Mouse (Mus musculus): ENCODE data around the gene Plekhg3. TPM values are rescaled to one million over a fixed set of nuclear protein-coding genes. Genes with fewer than 3 reads are reported as not detected.

Gene Plekhg3
- polyA plus RNA-seq, 1 experiment from 2014 or later, result 6.9 TPM

- ATAC-seq (ENCODE audit: borderline replicate concordance, extremely low read depth, low FRiP score, low TSS enrichment), result no peak
- H3K27ac ChIP-seq, result no peak overlapping the region
- no peaks in the 10 kb centered on the region for H3K27me3 ChIP-seq
These were observed 10.1 kb downstream of the Plekhg3 start for GRCm38 (mm10) chr12:76540701-76541221.

DNA sequence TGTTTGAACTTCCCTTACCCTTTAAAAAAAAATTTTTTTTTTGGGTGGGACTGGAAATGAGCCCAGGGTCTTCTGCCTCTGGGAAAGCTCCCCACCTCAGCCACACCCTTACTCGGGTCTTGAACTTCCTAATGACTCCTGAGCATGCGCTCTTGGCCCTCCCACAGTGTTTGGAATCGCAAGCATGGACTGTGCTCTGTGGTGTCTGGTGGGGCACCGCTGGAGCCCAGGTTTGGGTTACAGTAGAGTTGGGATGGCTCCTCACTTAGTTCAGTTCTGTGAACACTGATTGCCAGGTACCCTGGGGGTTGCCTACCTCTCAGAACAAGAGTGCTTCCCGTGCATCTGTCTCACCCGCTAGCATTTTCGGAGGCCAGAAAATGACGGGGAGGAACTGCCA is 10.8 kb downstream of the Plekhg3 start:
- Histone ChIP-seq H3K4me1 (peaks cover 35% of the 10 kb centered on the region), H3K4me2 (peak overlapping the region; percentile 28; the same call in 1 of the 2 replicates), H3K36me3 (no peaks in the 10 kb centered on the region), H3K27me3 (no peaks in the 10 kb centered on the region), H3K27ac (0 out of 2 replicates have a peak overlapping the region, but pooled peaks have one; percentile 40), H3K4me3 (no peak overlapping the region), H3K9me3 (no peaks in the 10 kb centered on the region), H3K9ac (no peak overlapping the region)
- WGBS, result 27% methylated on average over 8 of the region's 8 CpGs
- no peak for ATAC-seq (ENCODE audit: borderline replicate concordance, extremely low read depth, low FRiP score, low TSS enrichment)

More at GRCm38 (mm10) chr12:76540701-76541221, 10.1 kb downstream of the Plekhg3 start:
- H3K36me3 ChIP-seq, result no peaks in the 10 kb centered on the region
- H3K4me1 ChIP-seq, result peaks cover 34% of the 10 kb centered on the region
- no peak overlapping the region for H3K4me2 ChIP-seq
- 64% methylated on average over 10 of the region's 10 CpGs for WGBS
- no peak overlapping the region for H3K9ac ChIP-seq
- H3K9me3 ChIP-seq, result no peaks in the 10 kb centered on the region
- H3K4me3 ChIP-seq, result no peak overlapping the region

DNA sequence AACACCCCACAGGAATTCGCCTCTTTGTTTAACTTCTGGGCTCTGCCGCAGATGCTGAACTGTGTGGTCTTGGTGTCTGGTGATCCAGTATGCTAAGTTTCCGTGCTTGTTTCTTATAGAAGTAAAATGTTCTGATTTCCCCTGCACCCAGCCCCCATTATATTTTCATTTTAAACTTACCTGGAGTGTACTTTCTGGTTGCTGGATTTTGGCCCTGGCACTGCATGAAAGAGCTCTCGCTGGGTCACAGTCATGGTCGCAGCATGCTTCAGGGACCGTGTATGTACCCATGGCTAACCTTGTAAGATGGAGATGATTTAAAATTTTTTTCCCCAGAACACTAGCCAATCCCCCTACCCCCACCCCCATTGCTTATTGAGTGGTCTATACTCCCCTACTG is 11.2 kb downstream of the Plekhg3 start:
- Histone ChIP-seq H3K4me3 (no peak overlapping the region), H3K27me3 (no peaks in the 10 kb centered on the region), H3K9me3 (no peaks in the 10 kb centered on the region), H3K4me2 (peak overlapping the region; percentile 28; the same call in 1 of the 2 replicates), H3K36me3 (no peaks in the 10 kb centered on the region), H3K4me1 (peaks cover 36% of the 10 kb centered on the region), H3K9ac (no peak overlapping the region), H3K27ac (0 out of 2 replicates have a peak overlapping the region, but pooled peaks have one; percentile 40)
- 52% methylated on average over 6 of the region's 6 CpGs for WGBS
- no peak for ATAC-seq (ENCODE audit: borderline replicate concordance, extremely low read depth, low FRiP score, low TSS enrichment)

GRCm38 (mm10) chr12:76545786-76546370 is 15.2 kb downstream of the Plekhg3 start:
- no peak overlapping the region for H3K9ac ChIP-seq
- H3K27me3 ChIP-seq, result no peaks in the 10 kb centered on the region; the same call in 1 of the 2 replicates
- WGBS, result 40% methylated on average over 15 of the region's 15 CpGs
- peaks cover 53% of the 10 kb centered on the region for H3K4me1 ChIP-seq
- peak overlapping the region; percentile 94; the same call in 1 of the 2 replicates for H3K27ac ChIP-seq
- H3K4me2 ChIP-seq, result peak overlapping the region; percentile 49
- no peaks in the 10 kb centered on the region for H3K9me3 ChIP-seq
- no peak overlapping the region for H3K4me3 ChIP-seq
- no peak for ATAC-seq (ENCODE audit: borderline replicate concordance, extremely low read depth, low FRiP score, low TSS enrichment)
- no peaks in the 10 kb centered on the region for H3K36me3 ChIP-seq

- Histone ChIP-seq H3K4me2 (peak overlapping the region; percentile 49), H3K27me3 (no peaks in the 10 kb centered on the region; the same call in 1 of the 2 replicates), H3K9ac (0 out of 2 replicates have a peak overlapping the region, but pooled peaks have one; percentile 3), H3K4me1 (peaks cover 50% of the 10 kb centered on the region), H3K9me3 (no peaks in the 10 kb centered on the region), H3K36me3 (no peaks in the 10 kb centered on the region), H3K4me3 (peak overlapping the region; percentile 20), H3K27ac (peak overlapping the region; percentile 94)
- 12% methylated on average over 28 of the region's 28 CpGs for WGBS
- no peak for ATAC-seq (ENCODE audit: borderline replicate concordance, extremely low read depth, low FRiP score, low TSS enrichment)
These were observed 15.9 kb downstream of the Plekhg3 start for GRCm38 (mm10) chr12:76546383-76547276.

DNA sequence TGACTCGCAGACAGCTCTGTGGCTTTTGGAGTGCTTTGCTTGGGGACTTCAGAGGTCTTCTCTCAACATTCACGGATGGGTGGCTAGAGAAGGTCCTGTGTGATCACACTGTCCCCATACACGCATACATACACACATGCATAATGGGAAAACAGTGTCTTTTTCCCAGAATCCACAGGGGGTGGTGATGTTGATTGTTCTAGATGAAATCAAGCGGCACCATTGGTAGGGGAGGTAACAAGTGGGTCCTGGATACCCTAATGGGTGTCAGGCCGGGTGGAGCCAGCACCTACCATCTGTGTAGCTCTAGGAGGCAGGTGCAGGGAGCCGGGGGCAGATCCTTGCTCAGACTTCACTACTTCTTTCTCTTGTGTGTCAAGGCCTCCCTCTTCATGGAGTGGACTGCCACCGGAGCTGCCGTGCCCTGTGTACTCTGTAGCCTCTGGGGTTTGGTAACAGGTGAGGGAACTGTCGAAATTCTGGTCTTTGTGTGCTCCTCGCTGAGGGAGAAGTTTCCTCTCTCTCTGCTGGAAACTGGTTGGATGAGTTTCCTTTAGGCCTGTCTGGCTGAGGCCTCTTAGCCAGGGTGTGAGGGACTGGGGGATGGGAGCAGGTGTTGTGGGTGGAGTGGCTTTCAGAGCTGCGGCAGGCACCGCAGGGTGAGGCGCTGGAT is 16.9 kb downstream of the Plekhg3 start:
- ATAC-seq (ENCODE audit: borderline replicate concordance, extremely low read depth, low FRiP score, low TSS enrichment), result peak; percentile 58
- Histone ChIP-seq H3K4me3 (peak overlapping the region; percentile 20), H3K36me3 (no peaks in the 10 kb centered on the region), H3K4me1 (peaks cover 56% of the 10 kb centered on the region), H3K9me3 (no peaks in the 10 kb centered on the region), H3K4me2 (peak overlapping the region; percentile 49), H3K27me3 (no peaks in the 10 kb centered on the region; the same call in 1 of the 2 replicates), H3K27ac (peak overlapping the region; percentile 94), H3K9ac (peak overlapping the region; percentile 10; the same call in 1 of the 2 replicates)
- 38% methylated on average over 13 of the region's 13 CpGs for WGBS

DNA sequence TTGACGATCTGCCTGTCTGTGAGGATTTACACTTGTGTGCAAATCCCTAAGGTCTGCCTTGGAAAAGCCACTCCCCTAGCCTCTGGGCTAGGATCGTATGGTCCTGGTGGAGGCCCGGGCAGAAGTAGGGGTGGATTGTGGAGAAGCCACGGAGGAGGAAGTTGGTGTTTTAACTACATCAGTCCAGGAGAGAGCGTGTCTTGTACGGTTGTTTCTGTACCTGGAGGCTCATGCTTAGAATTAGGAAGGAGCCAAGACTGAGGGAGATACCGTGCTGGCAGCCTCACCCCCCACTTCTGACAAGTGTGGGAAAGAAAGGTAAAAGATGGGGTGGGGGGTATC is 17.4 kb downstream of the Plekhg3 start:
- H3K9ac ChIP-seq, result peak overlapping the region; percentile 10; the same call in 1 of the 2 replicates
- ATAC-seq (ENCODE audit: borderline replicate concordance, extremely low read depth, low FRiP score, low TSS enrichment), result no peak
- H3K27me3 ChIP-seq, result no peaks in the 10 kb centered on the region; the same call in 1 of the 2 replicates
- no peaks in the 10 kb centered on the region for H3K36me3 ChIP-seq
- peak overlapping the region; percentile 49 for H3K4me2 ChIP-seq
- peak overlapping the region; percentile 20; the same call in 1 of the 2 replicates for H3K4me3 ChIP-seq
- peaks cover 57% of the 10 kb centered on the region for H3K4me1 ChIP-seq
- 22% methylated on average over 7 of the region's 7 CpGs for WGBS
- no peaks in the 10 kb centered on the region for H3K9me3 ChIP-seq
- H3K27ac ChIP-seq, result peak overlapping the region; percentile 94

- Histone ChIP-seq H3K4me2 (no peak overlapping the region), H3K4me3 (no peak overlapping the region), H3K9ac (no peak overlapping the region), H3K9me3 (no peaks in the 10 kb centered on the region), H3K4me1 (peaks cover 63% of the 10 kb centered on the region), H3K27ac (no peak overlapping the region; the same call in 1 of the 2 replicates), H3K36me3 (no peaks in the 10 kb centered on the region), H3K27me3 (no peaks in the 10 kb centered on the region; the same call in 1 of the 2 replicates)
- WGBS, result 49% methylated on average over 3 of the region's 3 CpGs
- no peak for ATAC-seq (ENCODE audit: borderline replicate concordance, extremely low read depth, low FRiP score, low TSS enrichment)
These were observed 18.5 kb downstream of the Plekhg3 start for GRCm38 (mm10) chr12:76549203-76549602.

GRCm38 (mm10) chr12:76552321-76552720 is 21.6 kb downstream of the Plekhg3 start:
- H3K4me2 ChIP-seq, result no peak overlapping the region
- peaks cover 41% of the 10 kb centered on the region for H3K4me1 ChIP-seq
- ATAC-seq (ENCODE audit: borderline replicate concordance, extremely low read depth, low FRiP score, low TSS enrichment), result peak; percentile 82

GRCm38 (mm10) chr12:76552958-76553357 is 22.3 kb downstream of the Plekhg3 start:
- H3K9ac ChIP-seq, result no peak overlapping the region
- no peak for ATAC-seq (ENCODE audit: borderline replicate concordance, extremely low read depth, low FRiP score, low TSS enrichment)
- no peaks in the 10 kb centered on the region for H3K36me3 ChIP-seq
- H3K4me2 ChIP-seq, result no peak overlapping the region
- WGBS, result 74% methylated on average over 4 of the region's 4 CpGs
- peaks cover 35% of the 10 kb centered on the region for H3K4me1 ChIP-seq
- no peaks in the 10 kb centered on the region for H3K9me3 ChIP-seq
- H3K27me3 ChIP-seq, result no peaks in the 10 kb centered on the region; the same call in 1 of the 2 replicates
- H3K4me3 ChIP-seq, result no peak overlapping the region
- no peak overlapping the region for H3K27ac ChIP-seq

More at GRCm38 (mm10) chr12:76552321-76552720, 21.6 kb downstream of the Plekhg3 start:
- Histone ChIP-seq H3K36me3 (no peaks in the 10 kb centered on the region), H3K9me3 (no peaks in the 10 kb centered on the region), H3K9ac (no peak overlapping the region), H3K27me3 (no peaks in the 10 kb centered on the region; the same call in 1 of the 2 replicates), H3K4me3 (no peak overlapping the region), H3K27ac (peak overlapping the region; percentile 34; the same call in 1 of the 2 replicates)
- 24% methylated on average over 8 of the region's 8 CpGs for WGBS

GRCm38 (mm10) chr12:76553917-76554316 is 23.2 kb downstream of the Plekhg3 start:
- no peak for ATAC-seq (ENCODE audit: borderline replicate concordance, extremely low read depth, low FRiP score, low TSS enrichment)

More at GRCm38 (mm10) chr12:76553917-76554316, 23.2 kb downstream of the Plekhg3 start:
- Histone ChIP-seq H3K27ac (no peak overlapping the region), H3K9ac (no peak overlapping the region), H3K9me3 (no peaks in the 10 kb centered on the region), H3K36me3 (no peaks in the 10 kb centered on the region), H3K4me3 (no peak overlapping the region), H3K27me3 (no peaks in the 10 kb centered on the region), H3K4me1 (peaks cover 25% of the 10 kb centered on the region), H3K4me2 (no peak overlapping the region)
- 59% methylated on average over 7 of the region's 7 CpGs for WGBS

All from lung, embryonic 15.5 days (tissue).